Mouse (Mus musculus) forebrain, postnatal 0 days (tissue): ENCODE measurements at regions not wholly inside any gene's neighbourhood (a gene's known extent, or its start where the extent isn't known, plus 50 kb on each side); places are given as distances from the start of the nearest gene placed in this dataset.
A peak's percentile ranks its signal among the peaks of the same experiment; 100 is the strongest.

ENCODE experiments used
- ATAC-seq: fragments of 200-750 bp; cut with Nextera tagmentation; 2 replicates; pipeline ENCODE4 v1.8.0; 2017; ENCODE audit warnings: mild to moderate bottlenecking, moderate library complexity
- DNase-seq: peaks from one replicate; pipeline ENCODE4 v3.0.0-alpha.2; 2015
- H3K27ac ChIP-seq: fragments of 300-500 bp; sonication (generic); 2 replicates; pipeline ENCODE4 v1.5.1; 2014; ENCODE audit warnings: low read depth, mild to moderate bottlenecking, antibody characterized with exemption, low read length, moderate library complexity, mixed read lengths
- H3K27me3 ChIP-seq: fragments of 300-500 bp; sonication (generic); 2 replicates; pipeline ENCODE4 v1.6.1; 2014; ENCODE audit warnings: mild to moderate bottlenecking, low read length, mixed read lengths; ENCODE audit not compliant: insufficient read depth
- H3K36me3 ChIP-seq: fragments of 300-500 bp; sonication (generic); 2 replicates; pipeline ENCODE4 v1.6.1; 2014; ENCODE audit warnings: mild to moderate bottlenecking, moderate library complexity; ENCODE audit not compliant: insufficient read depth
- H3K4me1 ChIP-seq: fragments of 300-500 bp; sonication (generic); 2 replicates; pipeline ENCODE4 v1.6.1; 2014; ENCODE audit warnings: antibody characterized with exemption; ENCODE audit not compliant: insufficient read depth
- H3K4me2 ChIP-seq: fragments of 300-500 bp; sonication (generic); 2 replicates; pipeline ENCODE4 v1.6.1; 2014; ENCODE audit warnings: low read depth, mild to moderate bottlenecking, moderate library complexity
- H3K4me3 ChIP-seq: fragments of 300-500 bp; sonication (generic); 2 replicates; pipeline ENCODE4 v1.5.1; 2014; ENCODE audit warnings: low read depth, low read length, mixed read lengths
- H3K9ac ChIP-seq: fragments of 300-500 bp; sonication (generic); 2 replicates; pipeline ENCODE4 v1.6.1; 2014; ENCODE audit warnings: mild to moderate bottlenecking
- H3K9me3 ChIP-seq: fragments of 300-500 bp; sonication (generic); 2 replicates; pipeline ENCODE4 v1.6.1; 2016; ENCODE audit warnings: low read length
- CTCF ChIP-seq: sonication (generic); IDR thresholded peaks from 2 replicates; pipeline ENCODE4 v1.5.1; 2016; ENCODE audit warnings: antibody characterized with exemption, control low read depth, low read depth
- WGBS: fragments of 180-500 bp; shearing (Covaris S2); extraction: QIAGEN DNeasy Blood & Tissue Kit; methylation state at CpG from one replicate; pipeline ENCODE4 v1.1.7; 2014; 5-methylcytosine and 5-hydroxymethylcytosine counted together

GRCm38 (mm10) chr4:64546386-64546785 is 499.6 kb upstream of the Tnc start:
- DNase-seq, result no peak
- ATAC-seq, result no peak
- WGBS, result 42% methylated on average over 4 of the region's 4 CpGs
- Histone ChIP-seq H3K9ac (no peak overlapping the region), H3K9me3 (no peaks in the 10 kb centered on the region), H3K4me2 (no peak overlapping the region), H3K4me1 (no peaks in the 10 kb centered on the region), H3K36me3 (no peaks in the 10 kb centered on the region), H3K4me3 (no peak overlapping the region), H3K27ac (no peak overlapping the region), H3K27me3 (no peaks in the 10 kb centered on the region)
- TF ChIP-seq CTCF, result no peak

- Histone ChIP-seq H3K4me3 (no peak overlapping the region), H3K36me3 (no peaks in the 10 kb centered on the region), H3K9me3 (no peaks in the 10 kb centered on the region), H3K4me2 (no peak overlapping the region), H3K4me1 (no peaks in the 10 kb centered on the region), H3K27me3 (no peaks in the 10 kb centered on the region), H3K27ac (no peak overlapping the region), H3K9ac (no peak overlapping the region)
- 88% methylated on average over 1 of the region's 1 CpGs for WGBS
- no peak for TF ChIP-seq CTCF
- ATAC-seq, result no peak
- DNase-seq, result no peak
These were observed 515.7 kb upstream of the Tnc start for GRCm38 (mm10) chr4:64562511-64562910.

- Histone ChIP-seq H3K4me3 (no peak overlapping the region), H3K9ac (no peak overlapping the region), H3K27me3 (no peaks in the 10 kb centered on the region), H3K4me2 (no peak overlapping the region), H3K27ac (no peak overlapping the region), H3K36me3 (no peaks in the 10 kb centered on the region), H3K4me1 (no peaks in the 10 kb centered on the region), H3K9me3 (no peaks in the 10 kb centered on the region)
- WGBS, result 93% methylated on average over 3 of the region's 3 CpGs
- ATAC-seq, result no peak
- DNase-seq, result no peak
- no peak for TF ChIP-seq CTCF
These were observed 517.2 kb upstream of the Tnc start for GRCm38 (mm10) chr4:64563996-64564395.

GRCm38 (mm10) chr4:64570666-64571065 is 523.9 kb upstream of the Tnc start:
- Histone ChIP-seq H3K9me3 (no peaks in the 10 kb centered on the region), H3K27me3 (no peaks in the 10 kb centered on the region), H3K36me3 (no peaks in the 10 kb centered on the region), H3K27ac (no peak overlapping the region), H3K9ac (no peak overlapping the region), H3K4me2 (no peak overlapping the region), H3K4me1 (no peaks in the 10 kb centered on the region), H3K4me3 (no peak overlapping the region)
- ATAC-seq (no peak), DNase-seq (no peak)
- no peak for TF ChIP-seq CTCF
- 23% methylated on average over 1 of the region's 1 CpGs for WGBS

- TF ChIP-seq CTCF, result no peak
- H3K27me3 ChIP-seq, result no peaks in the 10 kb centered on the region
- 50% methylated on average over 1 of the region's 1 CpGs for WGBS
- no peak overlapping the region for H3K27ac ChIP-seq
- H3K36me3 ChIP-seq, result no peaks in the 10 kb centered on the region
- no peak for DNase-seq
- H3K4me1 ChIP-seq, result no peaks in the 10 kb centered on the region
- no peak overlapping the region for H3K9ac ChIP-seq
- H3K4me3 ChIP-seq, result no peak overlapping the region
- H3K4me2 ChIP-seq, result no peak overlapping the region
- H3K9me3 ChIP-seq, result no peaks in the 10 kb centered on the region
- no peak for ATAC-seq
These were observed 529.1 kb upstream of the Tnc start for GRCm38 (mm10) chr4:64575901-64576300.

- no peak overlapping the region for H3K4me2 ChIP-seq
- ATAC-seq (peak; percentile 49), DNase-seq (no peak)
- WGBS, result 47% methylated on average over 8 of the region's 8 CpGs
- H3K4me3 ChIP-seq, result no peak overlapping the region
- H3K36me3 ChIP-seq, result no peaks in the 10 kb centered on the region
- no peaks in the 10 kb centered on the region for H3K4me1 ChIP-seq
- H3K27me3 ChIP-seq, result no peaks in the 10 kb centered on the region; the same call in 1 of the 2 replicates
- no peak for TF ChIP-seq CTCF
- no peaks in the 10 kb centered on the region for H3K9me3 ChIP-seq
- no peak overlapping the region for H3K9ac ChIP-seq
- no peak overlapping the region for H3K27ac ChIP-seq
These were observed 528.9 kb upstream of the Pappa start for GRCm38 (mm10) chr4:64595014-64595599.

GRCm38 (mm10) chr4:64598465-64598864 is 525.5 kb upstream of the Pappa start:
- Histone ChIP-seq H3K4me1 (no peaks in the 10 kb centered on the region), H3K9me3 (no peaks in the 10 kb centered on the region), H3K4me3 (no peak overlapping the region), H3K4me2 (no peak overlapping the region), H3K27ac (no peak overlapping the region), H3K9ac (no peak overlapping the region), H3K27me3 (peaks cover 11% of the 10 kb centered on the region), H3K36me3 (no peaks in the 10 kb centered on the region)
- no peak for TF ChIP-seq CTCF
- DNase-seq (peak; percentile 73), ATAC-seq (peak; percentile 91)
